18 mouse cellular contexts compared by ENCODE assay signal in the genomic region with DNA sequence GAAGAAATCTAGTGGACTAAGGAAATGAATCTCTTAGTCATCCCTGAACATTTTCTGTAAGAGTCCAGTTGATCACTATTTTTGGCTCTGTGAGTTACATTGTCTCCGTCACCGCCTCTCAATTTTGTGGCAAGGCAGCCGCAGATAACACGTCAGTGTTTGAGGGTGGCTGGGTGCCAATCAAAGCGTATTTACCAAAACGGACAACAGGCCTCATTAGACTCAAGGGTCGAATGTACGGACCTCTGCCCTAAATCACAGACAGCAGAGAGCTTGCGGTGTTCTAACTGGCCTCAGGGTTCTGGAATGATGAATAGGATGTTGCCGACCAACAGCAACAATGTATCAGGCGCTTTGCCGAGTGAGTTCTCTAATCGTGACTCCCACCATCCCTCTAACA.
"Had no signal": no experiment of that assay in that cellular context is flagged by ENCODE, and none has a peak within 500 bp of the region (broad histone marks: within the 10 kb centered on the region; RNA-seq: fewer than 3 reads in every experiment).

No protein-coding gene starts in this region.

- H3K9ac ChIP-seq: limb, embryonic 13.5 days; liver, embryonic 14.5 days; neural tube, embryonic 15.5 days; stomach, embryonic 15.5 days had no signal

- H3K27ac ChIP-seq: layer of hippocampus, adult 2 months; limb, embryonic 13.5 days; liver, embryonic 14.5 days; midbrain, embryonic 10.5 days; neural tube, embryonic 15.5 days; stomach, embryonic 15.5 days had no signal

- H3K4me2 ChIP-seq: limb, embryonic 13.5 days; neural tube, embryonic 15.5 days; stomach, embryonic 15.5 days had no signal

- ATAC-seq: inflammation-experienced regulatory T-cells, adult 6 months; intestine, postnatal 0 days; lung, postnatal 0 days had no signal

- DNase-seq: kidney, postnatal 36 days; left cerebral cortex, postnatal 4 days; lung, adult 18-20 months; lung, postnatal 4 days; midbrain, embryonic 14.5 days; right cerebral cortex, postnatal 14 days; thymus, adult 2 months; thymus, postnatal 25 days had no signal

- H3K9me3 ChIP-seq: limb, embryonic 13.5 days; midbrain, embryonic 10.5 days; neural tube, embryonic 15.5 days; stomach, embryonic 15.5 days had no signal

- H3K27me3 ChIP-seq: limb, embryonic 13.5 days; neural tube, embryonic 15.5 days; stomach, embryonic 15.5 days had no signal

- H3K36me3 ChIP-seq: limb, embryonic 13.5 days; midbrain, embryonic 10.5 days; neural tube, embryonic 15.5 days; stomach, embryonic 15.5 days had no signal

- H3K4me1 ChIP-seq: limb, embryonic 13.5 days; neural tube, embryonic 15.5 days; stomach, embryonic 15.5 days had no signal

- H3K4me3 ChIP-seq: layer of hippocampus, adult 2 months; limb, embryonic 13.5 days; midbrain, embryonic 10.5 days; myocyte; neural tube, embryonic 15.5 days; stomach, embryonic 15.5 days had no signal
